8 mouse cellular contexts compared by ENCODE assay signal in the genomic region with DNA sequence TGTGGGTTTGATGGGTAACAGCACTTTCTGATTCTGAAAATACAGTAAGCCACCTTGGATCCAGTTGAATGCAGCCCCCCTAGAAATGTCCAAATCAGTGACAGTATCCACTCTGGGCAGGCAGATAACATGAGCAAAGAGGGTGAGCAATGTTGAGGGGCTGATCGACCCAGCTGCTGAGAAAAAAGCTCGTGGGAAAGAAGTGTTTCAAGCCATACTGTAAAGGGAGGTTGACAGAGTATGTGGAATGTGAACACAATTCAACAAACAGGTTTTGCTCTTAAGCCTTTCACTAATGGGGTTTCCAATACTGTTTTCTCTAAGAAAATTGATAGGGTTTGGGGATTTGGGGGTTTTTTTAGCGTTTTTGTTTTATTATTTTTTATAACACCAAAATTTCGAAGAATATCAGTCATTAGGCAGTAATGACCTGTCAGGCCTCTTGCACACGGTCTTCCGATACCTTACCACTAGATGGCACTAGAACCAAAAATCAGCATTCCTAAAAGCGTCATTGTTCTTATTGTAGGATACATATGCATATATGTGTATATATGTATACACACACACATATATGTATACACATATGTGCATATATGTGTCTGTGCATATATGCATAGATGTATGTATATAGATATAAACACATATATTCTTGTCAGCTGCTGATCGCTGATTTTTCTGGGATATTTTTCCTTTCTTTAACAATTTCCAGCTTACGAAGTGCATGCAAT.
DNase-seq lines count a peak whose midpoint lies in the region; ATAC-seq and TF ChIP-seq lines count a peak whose summit lies in the region.

No protein-coding gene starts in this region.

- no peak overlapping the region for H3K9ac ChIP-seq in heart, adult 2 months (ENCODE audit: low read depth, low read length)
- no peak overlapping the region for H3K9ac ChIP-seq in heart, embryonic 11.5 days (ENCODE audit: low read depth, low read length)
- no peak overlapping the region for H3K9ac ChIP-seq in forebrain, postnatal 0 days
- H3K9ac ChIP-seq in liver, embryonic 13.5 days, result no peak overlapping the region
- no peak overlapping the region for H3K9ac ChIP-seq in stomach, embryonic 14.5 days (replicated peaks; ENCODE audit: low read depth, low read length)

- POLR2A ChIA-PET in Patski (lab: Charles Lee), result no interaction called here

- H3K27ac ChIP-seq in heart, adult 2 months, result no peak overlapping the region
- no peak overlapping the region for H3K27ac ChIP-seq in heart, embryonic 11.5 days (ENCODE audit: low read depth, low read length)
- H3K27ac ChIP-seq in forebrain, postnatal 0 days (ENCODE audit: low read depth, low read length), result no peak overlapping the region
- no peak overlapping the region for H3K27ac ChIP-seq in liver, embryonic 13.5 days
- H3K27ac ChIP-seq in stomach, embryonic 14.5 days (ENCODE audit: low read length), result no peak overlapping the region

- no peak for TF ChIP-seq EP300 in heart, adult 2 months (IDR thresholded peaks at IDR 0.05; ENCODE audit: insufficient read depth, low read depth, low read length)

- WGBS in heart, adult 2 months, result 27% methylated on average over 9 of the region's 9 CpGs
- 29% methylated on average over 9 of the region's 9 CpGs for WGBS in heart, embryonic 11.5 days (ENCODE audit: insufficient replicate concordance)
- WGBS in forebrain, postnatal 0 days, result 23% methylated on average over 9 of the region's 9 CpGs
- 23% methylated on average over 9 of the region's 9 CpGs for WGBS in liver, embryonic 13.5 days (ENCODE audit: insufficient replicate concordance)
- WGBS in stomach, embryonic 14.5 days, result 23% methylated on average over 9 of the region's 9 CpGs

- intact Hi-C loops in heart, adult 2 months (cut with DNase I), result loop anchor here (1.0 to 2.0 kb wide), 3 partner anchors 59 to 188 kb away; no protein-coding TSS in a partner anchor

- in situ Hi-C loops in Patski (cut with MboI; ENCODE audit: low pct_unique_long_range_greater_than_20kb), result no loop called here

- peak; percentile 85 for TF ChIP-seq CTCF in heart, adult 2 months (IDR thresholded peaks at IDR 0.05)
- TF ChIP-seq CTCF in Patski (IDR thresholded peaks at IDR 0.05), result peak; percentile 56
- TF ChIP-seq CTCF in forebrain, postnatal 0 days (IDR thresholded peaks at IDR 0.05; ENCODE audit: low read depth), result peak; percentile 70

- H3K4me1 ChIP-seq in heart, adult 2 months (ENCODE audit: control insufficient read depth, insufficient read depth, low read length), result no peaks in the 10 kb centered on the region; the same call in 1 of the 2 replicates
- H3K4me1 ChIP-seq in heart, embryonic 11.5 days (ENCODE audit: control insufficient read depth, insufficient read depth, low read length), result peaks cover 6% of the 10 kb centered on the region; the same call in 1 of the 2 replicates
- no peaks in the 10 kb centered on the region for H3K4me1 ChIP-seq in forebrain, postnatal 0 days (ENCODE audit: insufficient read depth)
- 0 out of 2 replicates have a peak, but pooled peaks cover 4% of the 10 kb centered on the region for H3K4me1 ChIP-seq in liver, embryonic 13.5 days (replicated peaks)
- H3K4me1 ChIP-seq in stomach, embryonic 14.5 days (ENCODE audit: control insufficient read depth, insufficient read depth, low read length), result peaks cover 9% of the 10 kb centered on the region; the same call in 1 of the 2 replicates

- H3K79me2 ChIP-seq in heart, adult 2 months (replicated peaks; ENCODE audit: control insufficient read depth, insufficient read depth, low read length), result no peaks in the 10 kb centered on the region

- no peak overlapping the region for H3K4me3 ChIP-seq in heart, adult 2 months
- H3K4me3 ChIP-seq in heart, embryonic 11.5 days (ENCODE audit: low read depth, low read length), result no peak overlapping the region
- H3K4me3 ChIP-seq in forebrain, postnatal 0 days (ENCODE audit: low read depth, low read length), result no peak overlapping the region
- no peak overlapping the region for H3K4me3 ChIP-seq in liver, embryonic 13.5 days (replicated peaks)
- H3K4me3 ChIP-seq in stomach, embryonic 14.5 days (ENCODE audit: low read depth, low read length), result no peak overlapping the region

- no peaks in the 10 kb centered on the region for H3K36me3 ChIP-seq in heart, adult 2 months (ENCODE audit: control insufficient read depth, insufficient read depth, low read length)
- no peaks in the 10 kb centered on the region for H3K36me3 ChIP-seq in heart, embryonic 11.5 days (ENCODE audit: control insufficient read depth, insufficient read depth, low read length)
- H3K36me3 ChIP-seq in forebrain, postnatal 0 days (ENCODE audit: insufficient read depth), result no peaks in the 10 kb centered on the region
- no peaks in the 10 kb centered on the region for H3K36me3 ChIP-seq in liver, embryonic 13.5 days
- no peaks in the 10 kb centered on the region for H3K36me3 ChIP-seq in stomach, embryonic 14.5 days (ENCODE audit: control insufficient read depth, insufficient read depth, low read length)

- ATAC-seq in heart, embryonic 11.5 days (replicated peaks; ENCODE audit: insufficient number of reproducible peaks, low FRiP score, low TSS enrichment), result no peak
- ATAC-seq in Patski, result no peak
- ATAC-seq in forebrain, postnatal 0 days, result peak; percentile 45
- ATAC-seq in liver, embryonic 13.5 days (ENCODE audit: low read depth), result 0 out of 2 replicates have a peak, but pooled peaks have one; percentile 40
- peak; percentile 39; the same call in 1 of the 2 replicates for ATAC-seq in stomach, embryonic 14.5 days (ENCODE audit: insufficient number of reproducible peaks, insufficient read depth, low FRiP score, low read depth)

- no peaks in the 10 kb centered on the region for H3K27me3 ChIP-seq in heart, adult 2 months (ENCODE audit: control insufficient read depth, insufficient read depth, low read length)
- no peaks in the 10 kb centered on the region for H3K27me3 ChIP-seq in heart, embryonic 11.5 days (ENCODE audit: control insufficient read depth, insufficient read depth, low read length)
- H3K27me3 ChIP-seq in Patski, result peaks cover 4% of the 10 kb centered on the region
- no peaks in the 10 kb centered on the region; the same call in 1 of the 2 replicates for H3K27me3 ChIP-seq in forebrain, postnatal 0 days (ENCODE audit: insufficient read depth, low read length)
- no peaks in the 10 kb centered on the region for H3K27me3 ChIP-seq in liver, embryonic 13.5 days
- H3K27me3 ChIP-seq in stomach, embryonic 14.5 days (ENCODE audit: control insufficient read depth, insufficient read depth, low read length), result no peaks in the 10 kb centered on the region

- no peak for TF ChIP-seq POLR2A in heart, adult 2 months (IDR thresholded peaks at IDR 0.05; ENCODE audit: insufficient read depth, low read depth, low read length)

- CTCF ChIA-PET in Patski (lab: Charles Lee), result interaction anchor here (1.1 to 1.3 kb wide), 2 partner anchors 11 to 21 kb away, joined by 3 read pairs; no protein-coding TSS in a partner anchor

- no peak overlapping the region for H3K4me2 ChIP-seq in heart, embryonic 11.5 days
- H3K4me2 ChIP-seq in forebrain, postnatal 0 days (ENCODE audit: low read depth), result no peak overlapping the region
- H3K4me2 ChIP-seq in liver, embryonic 13.5 days, result no peak overlapping the region
- no peak overlapping the region for H3K4me2 ChIP-seq in stomach, embryonic 14.5 days (replicated peaks; ENCODE audit: low read depth, low read length)

- no peak for DNase-seq in heart, adult 2 months
- no peak for DNase-seq in Patski (ENCODE audit: low read depth, low spot score)
- peak; percentile 61 for DNase-seq in forebrain, postnatal 0 days
- DNase-seq in liver, embryonic 13.5 days, result no peak
- no peak for DNase-seq in urinary bladder, adult 2 months (ENCODE audit: low spot score)
- no peak for DNase-seq in left cerebral cortex, adult 18-20 months (ENCODE audit: low spot score in 2 of 2)

- no peaks in the 10 kb centered on the region for H3K9me3 ChIP-seq in heart, embryonic 11.5 days (replicated peaks; ENCODE audit: control insufficient read depth, low read length)
- H3K9me3 ChIP-seq in forebrain, postnatal 0 days (ENCODE audit: low read length), result no peaks in the 10 kb centered on the region
- H3K9me3 ChIP-seq in liver, embryonic 13.5 days (replicated peaks), result no peaks in the 10 kb centered on the region
- no peaks in the 10 kb centered on the region for H3K9me3 ChIP-seq in stomach, embryonic 14.5 days (ENCODE audit: control insufficient read depth, low read depth, low read length)

Comparison
In these comparisons a context has a peak if more than half of its experiments do, and no peak if none do; other contexts are left out.
1. ATAC-seq: peak in forebrain, postnatal 0 days (single experiment), liver, embryonic 13.5 days (single experiment) and stomach, embryonic 14.5 days (single experiment); none in heart, embryonic 11.5 days (single experiment) and Patski (single experiment).
2. Peak in every context shown above with its lines, with median percentiles within 50 percentile points of each other: CTCF ChIP-seq.